Mouse (Mus musculus) adrenal gland, postnatal 36 days (tissue): Measurements from ENCODE around the gene Tgfbr3. TPM values are rescaled to one million over a fixed set of nuclear protein-coding genes. Genes with fewer than 3 reads are reported as not detected.
"Not testable (repeated sequence)": the region's sequence is repeated elsewhere in the genome, so short reads cannot be mapped to it uniquely, and the experiment has no call there.

ENCODE experiments used
- DNase-seq, 2 experiments: peaks; one replicate each; pipeline ENCODE4 v3.0.0; 2021; ENCODE audit warnings: mixed read lengths in 1 of 2
- total RNA-seq, 2 experiments: library from RNA; stranded (reverse); gene quantifications; 2 replicates each; pipeline ENCODE4 v1.2.3; 2021

Gene Tgfbr3
- total RNA-seq, 2 experiments from 2014 or later, result 233 to 271 TPM

DNA sequence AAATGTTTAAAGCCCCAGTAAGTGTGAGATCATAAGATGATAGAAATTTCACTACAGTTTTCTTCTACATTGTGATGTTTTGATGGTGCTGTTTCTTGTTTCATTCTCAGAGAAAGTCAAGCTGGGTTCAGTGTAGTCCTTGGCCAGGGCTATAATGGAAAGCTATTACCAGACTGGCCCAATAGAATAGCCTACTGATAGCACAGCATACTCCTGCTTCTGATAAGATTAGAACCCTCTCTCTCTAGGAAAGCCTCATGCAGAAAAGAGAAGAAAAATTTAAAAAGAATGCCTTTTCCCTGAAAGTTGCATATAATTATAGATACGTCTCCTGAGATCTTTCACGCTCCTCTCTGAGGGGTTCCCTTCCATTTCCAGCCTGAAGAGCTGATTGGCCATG is 46.0 kb downstream of the Tgfbr3 start:
- no peak for DNase-seq

DNA sequence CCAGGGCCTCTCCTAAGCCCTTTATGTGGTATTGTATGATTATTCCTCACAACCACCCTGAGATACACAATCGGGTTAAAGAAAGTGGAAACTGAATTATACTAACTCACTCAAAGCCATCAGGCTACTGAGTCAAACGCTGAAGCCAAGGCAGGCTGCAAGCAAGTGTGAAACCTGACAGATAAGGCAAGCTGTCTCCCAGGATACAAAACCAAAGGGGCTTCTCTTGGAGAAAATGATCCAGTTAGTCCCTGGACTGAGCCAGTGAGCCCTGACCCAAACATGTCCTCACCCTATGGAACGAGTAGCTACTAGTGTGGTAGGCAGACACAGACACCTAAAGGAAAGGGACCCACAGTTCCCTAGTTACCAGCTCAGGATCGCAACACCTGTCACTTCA is 46.4 kb downstream of the Tgfbr3 start:
- DNase-seq, result no peak

DNA sequence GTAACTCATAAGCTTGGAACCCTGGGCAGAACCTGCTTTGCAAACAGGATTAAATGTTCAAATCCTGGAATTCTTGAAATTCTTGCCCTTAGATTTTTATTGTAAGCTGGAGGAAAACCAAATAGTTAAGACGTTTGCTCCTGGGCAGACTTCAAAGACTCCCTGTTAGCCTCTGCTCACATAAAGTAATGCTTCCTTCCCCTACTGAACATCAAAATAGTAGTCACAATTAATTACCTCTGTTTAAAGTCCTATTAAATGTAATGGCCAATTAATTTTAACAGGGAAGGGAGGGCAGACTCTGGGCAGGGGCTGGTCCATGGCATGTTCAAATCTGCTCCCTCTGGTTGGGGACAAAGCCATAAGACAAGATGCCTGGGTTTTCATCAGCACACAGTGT is 49.2 kb downstream of the Tgfbr3 start:
- no peak for DNase-seq

DNA sequence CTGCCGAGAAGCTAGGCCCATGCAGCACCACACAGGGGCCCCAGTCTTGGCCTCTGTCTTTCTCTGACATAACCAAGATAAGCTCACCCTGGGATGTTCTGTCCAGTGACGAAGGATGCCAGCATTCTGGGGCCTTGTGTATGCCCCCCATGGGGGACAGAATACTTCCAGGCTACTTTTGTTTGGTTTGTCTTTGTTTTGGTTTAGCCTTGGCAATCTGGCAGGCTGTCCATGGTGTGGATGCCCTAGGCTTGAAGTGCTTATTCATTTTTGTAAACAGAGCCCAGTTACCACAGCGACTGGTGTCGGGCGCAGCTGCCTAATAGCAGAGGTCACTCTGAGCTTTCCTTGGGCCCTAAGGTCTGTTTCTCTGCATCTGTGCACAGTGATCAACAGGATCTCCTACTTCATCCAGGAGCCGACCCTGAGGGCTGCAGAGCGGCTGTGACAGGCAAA is 51.4 kb downstream of the Tgfbr3 start:
- DNase-seq, result peak in 1 of 2 experiments; percentile 63

DNA sequence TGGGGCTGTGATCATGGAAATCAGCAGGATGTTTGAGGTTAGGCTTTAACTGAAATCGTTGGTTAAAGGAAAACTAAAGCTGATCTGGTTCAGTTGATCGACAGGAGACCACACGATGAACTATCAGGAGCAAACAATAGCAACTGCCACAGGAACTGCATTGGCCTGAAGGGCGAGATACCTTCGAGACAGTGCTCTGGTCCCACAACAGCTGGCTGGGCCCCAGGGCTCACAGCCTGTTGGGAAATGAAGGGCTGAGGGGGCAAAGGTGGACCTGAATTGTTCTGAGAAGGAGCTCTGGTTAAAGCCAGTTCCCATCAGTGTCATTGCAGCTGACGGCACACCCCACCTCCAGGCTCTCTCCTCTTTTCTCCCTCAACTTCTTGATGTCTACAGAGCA is 52.5 kb downstream of the Tgfbr3 start:
- no peak for DNase-seq

DNA sequence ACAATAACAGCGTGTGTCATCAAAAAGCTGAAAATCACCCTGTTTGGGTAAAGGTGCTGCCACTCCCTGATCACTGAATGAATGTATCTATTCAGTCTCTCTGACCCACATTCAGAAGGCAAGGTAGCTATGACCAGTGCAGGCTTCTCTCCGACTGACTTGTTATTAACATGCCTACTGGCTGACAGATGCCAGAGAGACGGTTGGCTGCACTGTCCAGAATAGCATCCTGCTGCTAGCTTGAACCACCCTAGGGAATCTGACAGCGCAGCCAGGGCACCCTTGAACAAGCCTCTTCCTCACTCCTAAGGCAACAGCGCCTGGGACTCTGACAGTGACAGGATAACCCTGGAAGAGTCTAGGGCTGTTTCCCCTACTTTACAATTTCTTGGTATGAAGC is 53.4 kb downstream of the Tgfbr3 start:
- no peak for DNase-seq

DNA sequence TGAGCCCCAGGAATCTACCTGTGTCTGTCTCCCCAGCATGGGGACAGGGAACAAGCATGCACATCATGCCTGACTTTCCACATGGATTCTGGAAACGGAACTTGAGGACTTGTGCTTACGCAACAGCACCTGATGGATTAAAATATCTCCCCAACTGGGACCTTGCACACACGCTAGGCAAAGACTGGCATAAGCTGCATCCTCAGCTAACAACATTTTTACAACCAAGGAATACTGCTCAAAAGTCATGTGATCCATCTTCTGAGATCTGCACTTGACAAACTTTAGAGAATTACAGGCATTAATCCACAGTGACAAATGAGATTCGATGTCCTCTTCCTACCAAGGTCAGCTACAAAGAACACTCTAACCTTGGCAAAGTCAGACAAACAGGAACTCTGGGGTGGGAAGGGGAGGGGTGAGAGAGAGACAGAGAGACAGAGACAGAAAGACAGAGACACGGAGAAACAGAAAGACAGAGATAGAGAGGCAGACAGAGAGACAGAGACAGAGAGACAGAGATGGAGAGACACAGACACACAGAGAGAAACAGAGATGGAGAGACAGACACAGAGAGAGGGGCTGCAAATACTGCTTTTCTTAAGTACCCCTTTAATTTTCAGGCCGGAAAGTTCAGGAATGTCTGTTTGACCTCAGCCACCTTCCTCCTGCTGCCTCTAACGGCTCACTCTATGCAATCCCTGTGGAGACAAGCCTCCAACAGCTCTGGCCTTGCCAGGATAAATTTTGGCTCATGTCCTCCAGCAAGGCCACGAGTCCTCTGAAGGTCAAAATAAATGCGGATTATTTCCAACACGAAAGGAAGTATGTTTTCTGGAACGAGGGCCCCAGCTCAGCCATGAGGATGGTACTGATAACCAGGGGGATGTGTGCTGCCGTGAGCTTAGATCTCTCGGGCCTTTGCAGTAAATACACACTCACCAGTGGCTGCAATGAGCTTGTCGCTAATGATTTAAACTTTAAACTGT is 55.8 kb downstream of the Tgfbr3 start:
- DNase-seq, result peak; percentile 77

DNA sequence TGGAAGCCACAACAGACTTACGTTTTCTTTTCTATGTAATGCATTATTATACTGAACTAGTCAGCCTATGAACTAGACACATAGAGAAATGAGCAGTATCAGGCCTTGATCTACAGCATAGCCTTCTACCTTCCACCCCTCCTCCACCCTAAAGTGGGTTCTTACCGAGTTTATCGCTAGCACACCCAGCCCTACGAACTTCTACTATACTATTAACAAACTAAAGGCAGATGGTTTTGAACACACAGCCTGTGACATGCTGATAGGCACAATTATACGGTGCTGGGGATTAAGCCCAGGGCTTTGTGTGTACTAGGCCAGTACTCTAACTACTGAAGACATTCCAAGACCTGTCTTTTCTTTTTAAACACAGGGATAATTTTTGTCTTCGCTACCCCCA is 59.2 kb downstream of the Tgfbr3 start:
- DNase-seq, result no peak

DNA sequence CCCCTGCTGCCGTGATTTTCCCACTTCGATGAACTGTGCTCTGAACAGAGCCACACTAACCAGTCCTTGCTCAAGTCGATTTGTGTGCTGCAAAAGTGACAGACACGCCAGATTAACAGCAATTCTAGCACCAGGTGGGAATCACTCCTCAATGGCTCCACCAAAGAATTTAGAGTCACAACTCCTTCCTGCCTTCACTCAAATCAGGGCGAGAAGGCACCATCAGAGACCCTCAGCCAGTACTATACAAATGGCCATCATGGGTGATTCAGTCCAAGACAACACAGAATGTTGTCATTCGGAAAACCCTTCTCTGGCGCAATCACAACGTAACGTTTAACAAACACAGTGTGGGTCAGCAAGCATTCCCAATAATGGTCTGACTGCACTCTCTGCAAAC is 60.4 kb downstream of the Tgfbr3 start:
- no peak for DNase-seq

DNA sequence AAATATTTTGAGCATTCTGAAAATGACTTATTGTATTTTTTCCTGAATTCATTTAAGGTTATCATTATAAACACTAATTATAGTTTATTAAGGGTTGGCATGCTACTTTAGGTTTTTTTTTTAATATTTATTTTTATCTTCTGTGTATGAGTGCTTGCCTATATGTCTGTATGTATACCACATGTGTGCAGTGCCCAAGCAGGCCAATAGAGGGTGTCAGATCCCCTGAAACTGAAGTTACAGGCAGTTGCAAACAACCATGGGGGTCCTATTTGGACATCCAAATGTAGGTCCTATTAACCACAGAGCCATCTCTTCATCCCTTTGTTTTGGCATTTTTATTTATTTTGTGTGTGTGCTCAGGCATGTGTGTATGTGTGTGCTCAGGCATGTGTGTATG is 61.8 kb downstream of the Tgfbr3 start:
- no peak for DNase-seq

DNA sequence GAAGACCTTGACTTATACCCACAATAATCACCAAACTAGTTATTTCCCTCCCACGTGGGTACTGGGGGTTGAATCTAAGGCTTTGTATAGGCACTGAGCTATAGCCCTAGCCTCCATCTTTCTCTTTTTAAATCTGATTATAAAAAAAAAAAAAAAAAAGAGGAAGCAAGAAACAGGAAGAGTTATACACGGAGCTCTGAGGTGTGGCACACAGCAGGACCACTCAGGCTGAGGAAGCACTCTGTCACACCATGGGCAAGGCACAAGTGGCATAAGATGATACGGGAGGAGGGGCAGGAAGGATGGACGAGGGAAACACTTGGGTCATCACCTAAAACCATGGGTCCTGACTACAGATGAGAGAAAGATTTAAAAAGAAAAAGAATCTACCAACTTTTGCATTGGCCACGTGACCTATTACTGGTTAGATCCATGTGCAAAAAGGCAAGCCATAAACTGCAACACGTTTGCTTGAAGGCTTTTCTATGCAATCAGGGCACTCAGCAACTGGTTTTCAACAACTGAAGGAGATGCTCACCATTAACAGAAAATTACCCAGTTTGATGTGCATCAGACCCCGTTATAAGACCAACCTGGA is 64.5 kb downstream of the Tgfbr3 start:
- DNase-seq, result no peak

DNA sequence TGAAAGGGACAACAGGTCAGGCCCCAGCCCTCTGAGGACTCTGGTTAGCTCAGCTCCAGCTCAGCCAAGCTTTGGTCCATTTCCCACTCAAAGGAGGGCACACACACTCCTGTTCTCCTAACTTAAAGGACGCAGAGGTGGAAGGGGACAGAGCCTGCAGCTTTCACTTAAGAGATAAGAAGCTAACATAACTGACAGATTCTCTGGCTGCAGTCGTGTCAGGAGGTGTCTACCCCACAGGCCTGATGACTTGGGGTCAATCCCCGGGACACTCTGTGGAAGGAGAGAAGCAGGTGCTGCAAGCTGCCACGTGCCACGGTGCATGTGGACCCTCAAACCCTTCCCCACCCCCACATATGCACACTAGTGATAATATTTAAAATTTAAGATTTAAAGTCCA is 65.3 kb downstream of the Tgfbr3 start:
- no peak for DNase-seq

DNA sequence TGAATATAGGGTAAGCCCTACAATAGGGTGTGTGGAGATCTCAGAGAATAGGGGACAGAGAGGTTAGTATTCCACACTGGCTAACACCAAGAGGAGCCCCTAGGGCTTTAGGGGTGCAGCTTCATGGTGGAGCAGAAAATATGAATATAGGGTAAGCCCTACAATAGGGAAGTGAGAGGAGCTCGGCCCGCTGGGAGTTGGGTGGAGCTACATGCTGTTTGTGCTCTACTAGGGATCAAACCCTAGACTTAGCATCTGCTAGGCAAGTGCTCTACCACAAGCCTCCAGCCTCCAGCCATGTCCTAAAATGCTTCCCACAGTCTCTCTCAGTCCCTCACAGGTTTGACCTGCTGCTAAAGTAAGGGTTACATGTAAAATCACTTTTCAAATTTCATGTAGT is 65.9 kb downstream of the Tgfbr3 start:
- not testable (repeated sequence) for DNase-seq

DNA sequence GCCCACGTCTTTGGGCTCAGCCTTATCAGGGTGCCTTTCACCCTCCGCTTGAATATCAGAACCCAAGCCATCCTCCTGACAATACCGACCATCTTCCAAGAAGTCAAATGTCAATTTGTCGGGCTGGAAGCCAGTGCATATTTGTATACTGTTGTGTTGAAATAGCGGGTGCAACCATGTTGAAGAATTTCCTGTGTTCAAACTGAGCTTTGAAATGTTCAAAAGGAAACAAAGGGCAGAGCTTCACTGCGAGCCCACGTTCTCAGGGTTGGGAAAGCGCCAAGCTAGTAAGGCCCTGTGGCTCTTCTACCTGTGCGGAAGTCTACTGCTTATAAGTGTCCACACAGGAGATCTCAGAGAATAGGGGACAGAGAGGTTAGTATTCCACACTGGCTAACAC is 66.4 kb downstream of the Tgfbr3 start:
- no peak for DNase-seq

DNA sequence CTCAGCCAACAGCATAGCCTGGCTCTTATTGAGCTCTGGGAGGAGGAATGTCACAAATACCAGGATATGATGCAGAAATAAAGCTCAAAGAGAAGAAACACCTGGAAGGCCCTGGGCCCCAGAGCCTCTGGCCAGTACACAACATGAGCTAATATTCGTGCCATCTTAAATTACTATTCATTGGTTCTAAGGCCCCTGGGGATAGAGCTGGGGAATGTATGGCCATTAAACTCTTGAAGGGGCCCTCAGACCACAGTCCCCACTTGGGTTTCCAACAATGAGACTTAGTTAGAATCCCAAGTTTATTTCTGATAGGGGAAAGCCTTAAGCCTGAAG is 66.8 kb downstream of the Tgfbr3 start:
- DNase-seq, result no peak

DNA sequence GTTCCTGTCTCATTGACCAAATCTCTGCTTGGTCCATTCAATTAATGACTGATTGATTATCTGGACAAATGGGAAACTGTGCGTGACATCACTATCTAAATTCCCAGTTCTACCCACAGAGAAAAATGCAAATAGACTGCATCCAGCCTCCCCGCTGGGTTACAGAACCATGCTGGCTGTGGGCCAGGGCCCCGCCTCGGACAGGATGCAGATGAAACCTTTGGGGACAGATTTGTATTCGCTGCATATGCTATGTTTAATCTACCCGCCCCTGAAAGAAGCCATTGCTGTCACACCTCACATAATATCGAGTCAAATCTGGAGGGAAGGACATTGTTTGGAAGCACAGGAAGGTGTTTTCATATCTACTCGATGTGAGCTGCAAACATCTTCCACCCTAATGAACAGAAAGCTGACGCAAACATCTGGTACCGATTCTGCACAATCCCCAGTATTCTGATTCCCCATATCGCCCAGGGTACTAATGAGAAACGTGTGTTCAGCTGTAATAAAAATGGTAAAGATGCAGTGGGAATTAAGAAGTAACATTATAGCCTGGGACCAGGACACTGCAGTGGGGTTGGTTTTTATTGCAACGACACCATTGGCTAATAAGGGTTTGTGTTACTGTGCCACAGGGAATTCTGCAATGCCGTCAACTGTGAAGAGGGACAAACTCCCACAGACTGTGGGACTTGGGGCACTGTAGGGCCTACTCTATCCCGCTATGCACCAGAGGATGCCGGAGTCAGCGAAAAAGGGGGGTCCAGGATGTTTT is 67.3 kb downstream of the Tgfbr3 start:
- peak; percentile 73 to 85 for DNase-seq

DNA sequence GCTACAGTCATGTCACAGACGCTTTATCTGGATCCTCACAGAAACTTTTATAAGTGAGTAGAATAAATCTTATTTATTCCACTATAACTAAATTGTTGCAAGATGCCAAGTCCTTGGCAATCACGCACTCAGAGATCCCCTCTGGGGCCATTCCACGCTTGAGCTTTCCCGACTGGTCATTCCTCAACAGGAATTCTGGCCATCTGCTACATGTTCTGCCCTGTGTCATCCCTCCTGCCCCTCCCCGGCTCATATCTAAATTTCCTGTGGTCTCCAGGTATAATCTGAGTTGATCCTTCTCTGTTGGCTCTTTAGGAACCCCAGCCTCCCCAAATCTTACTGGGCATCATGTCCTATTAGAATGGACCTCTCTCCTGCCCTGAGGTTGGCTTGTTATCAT is 68.5 kb downstream of the Tgfbr3 start:
- no peak for DNase-seq

DNA sequence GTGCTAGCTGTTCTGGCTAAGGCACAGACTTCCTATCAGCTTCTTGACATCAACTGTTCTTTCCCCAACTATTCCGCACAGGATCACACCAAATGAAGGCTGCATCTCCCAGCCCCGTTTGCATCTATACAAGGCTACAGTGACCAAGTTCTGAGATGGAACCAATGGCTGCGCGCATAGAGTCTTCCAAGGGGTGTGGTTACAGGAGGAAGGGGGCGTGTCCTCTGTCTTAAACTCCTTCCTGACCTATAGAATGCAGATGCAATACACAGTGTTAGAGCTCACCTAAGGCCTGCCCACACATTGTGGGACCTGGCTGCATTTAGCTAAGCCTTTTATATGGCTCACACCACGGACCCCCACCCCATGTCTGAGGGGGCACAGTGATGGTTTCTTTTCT is 69.5 kb downstream of the Tgfbr3 start:
- no peak for DNase-seq

DNA sequence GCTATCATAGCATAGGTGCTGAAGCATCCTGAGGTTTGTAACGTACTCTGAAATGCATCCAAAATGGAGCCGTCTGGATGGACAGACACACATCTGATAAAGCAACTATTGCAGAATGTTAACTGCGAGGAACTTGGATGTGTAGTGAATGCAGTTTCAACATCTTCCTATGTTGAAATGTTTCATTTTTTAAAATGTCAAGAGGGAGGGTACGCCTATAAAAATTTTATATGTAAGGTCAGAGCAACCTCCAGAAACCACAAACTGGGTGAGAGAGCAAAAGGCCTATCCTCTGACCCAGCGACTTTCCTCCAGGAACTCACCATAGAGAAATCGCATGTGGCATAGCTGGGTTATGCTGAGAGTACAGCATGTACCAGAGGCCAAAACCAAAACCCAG is 70.1 kb downstream of the Tgfbr3 start:
- no peak for DNase-seq

DNA sequence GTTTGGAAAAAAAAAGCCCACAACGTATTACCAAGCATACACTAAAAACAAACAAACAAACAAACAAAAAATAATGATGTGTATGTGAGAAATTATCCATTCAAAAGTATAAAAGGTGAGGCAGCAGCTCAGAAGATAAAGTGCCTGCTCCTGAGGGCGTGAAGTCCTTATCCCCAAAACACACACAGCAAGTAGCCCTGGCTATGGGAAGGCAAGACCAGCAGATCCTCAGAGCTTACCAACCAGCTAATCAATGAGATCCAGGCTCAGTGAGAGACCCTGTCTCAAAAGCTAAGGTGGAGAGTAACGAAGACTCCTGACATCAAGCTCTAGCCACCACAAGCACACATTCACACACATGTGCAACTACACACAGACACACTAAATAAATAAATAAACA is 70.8 kb downstream of the Tgfbr3 start:
- DNase-seq, result no peak

DNA sequence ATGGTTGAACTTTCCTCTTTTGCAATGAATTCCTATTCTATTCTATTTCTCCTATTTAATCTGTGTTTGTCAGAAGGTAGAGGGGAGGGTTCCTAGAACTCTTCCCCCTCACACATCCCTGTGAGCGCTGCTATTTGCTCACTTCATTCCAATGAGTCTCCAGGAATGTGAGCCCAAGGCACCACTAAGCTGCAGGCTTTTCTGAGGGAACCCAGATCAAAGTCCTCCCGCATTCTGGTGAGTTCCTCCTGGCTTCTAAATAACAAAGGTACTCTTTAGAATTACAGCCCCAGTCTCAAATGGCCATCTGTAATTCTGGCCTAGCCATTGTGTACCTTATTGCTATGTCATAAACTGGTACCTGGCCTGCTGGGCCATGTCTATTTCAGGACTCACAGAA is 72.3 kb downstream of the Tgfbr3 start:
- DNase-seq, result no peak

DNA sequence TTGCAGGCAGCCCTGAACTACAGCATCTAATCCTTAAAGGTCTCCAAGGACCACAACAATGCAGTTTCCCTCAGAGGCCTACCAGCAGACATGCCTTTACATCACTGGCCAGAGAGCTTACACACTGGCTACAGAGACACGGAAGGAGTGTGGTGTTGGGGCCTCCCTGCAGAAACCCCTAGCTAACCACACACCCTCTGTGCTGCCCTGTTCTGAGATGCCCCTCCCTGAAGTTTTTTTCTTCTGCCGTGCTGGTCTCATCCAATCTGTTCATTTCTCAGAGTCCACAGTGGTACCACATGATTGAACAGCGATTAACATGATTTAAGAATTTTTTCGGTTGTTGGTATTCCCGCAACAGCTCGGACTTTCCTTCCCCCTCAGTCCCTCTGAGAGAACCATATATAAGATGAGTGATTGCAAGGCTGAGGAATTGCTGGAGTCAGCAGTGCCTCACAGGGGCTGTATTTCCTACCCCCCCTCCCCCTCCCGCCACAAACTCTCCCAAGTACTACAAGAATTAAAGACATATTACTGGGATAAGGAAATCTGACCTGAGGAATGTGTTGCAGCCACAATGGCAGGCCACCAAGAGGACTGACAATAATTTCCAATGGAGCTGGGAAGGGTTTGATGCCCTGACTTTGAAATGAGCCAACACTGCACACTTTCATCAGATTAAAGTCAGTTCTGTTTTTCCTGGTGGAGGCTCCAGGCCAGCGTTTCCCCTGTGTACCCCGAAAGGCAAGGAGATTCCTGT is 75.9 kb downstream of the Tgfbr3 start:
- DNase-seq, result no peak
